Mouse (Mus musculus): ENCODE data around the gene Olfr142.

GRCm38 (mm10) chr2:90270932-90271331, 13.5 kb upstream of the Olfr142 start, which contains the start of gene Olfr1271:
- TF ChIP-seq CTCF (IDR thresholded peaks at IDR 0.05; ENCODE audit: low read depth), result no peak
- TF ChIP-seq EP300 (IDR thresholded peaks at IDR 0.05; ENCODE audit: low read depth), result no peak
